Mouse (Mus musculus): ENCODE measurements around the gene Snx32. TPM values are rescaled to one million over a fixed set of nuclear protein-coding genes. Genes with fewer than 3 reads are reported as not detected.
"Not testable (repeated sequence)": the region's sequence is repeated elsewhere in the genome, so short reads cannot be mapped to it uniquely, and the experiment has no call there.

Snx32 gene
- polyA plus RNA-seq, 1 experiment from 2014 or later: 87.8 TPM

GRCm38 (mm10) chr19:5492641-5493040 lies 17.7 kb downstream of the Snx32 start:
- no peak for ATAC-seq
- WGBS: 86% methylated on average over 4 of the region's 4 CpGs
- no peaks in the 10 kb centered on the region for H3K9me3 ChIP-seq (ENCODE audit: control insufficient read depth, low read length)
- peaks cover 24% of the 10 kb centered on the region for H3K36me3 ChIP-seq (ENCODE audit: control insufficient read depth, insufficient read depth)
- H3K27me3 ChIP-seq (replicated peaks; ENCODE audit: control insufficient read depth, insufficient read depth, low read length): no peaks in the 10 kb centered on the region
- H3K4me2 ChIP-seq (ENCODE audit: low read length): no peak overlapping the region
- H3K4me3 ChIP-seq (replicated peaks; ENCODE audit: low read length): no peak overlapping the region
- H3K9ac ChIP-seq (replicated peaks; ENCODE audit: low read depth, low read length): no peak overlapping the region
- peaks cover 26% of the 10 kb centered on the region for H3K4me1 ChIP-seq (replicated peaks; ENCODE audit: control insufficient read depth, insufficient read depth, low read length)
- no peak overlapping the region for H3K27ac ChIP-seq (ENCODE audit: low read length)

DNA sequence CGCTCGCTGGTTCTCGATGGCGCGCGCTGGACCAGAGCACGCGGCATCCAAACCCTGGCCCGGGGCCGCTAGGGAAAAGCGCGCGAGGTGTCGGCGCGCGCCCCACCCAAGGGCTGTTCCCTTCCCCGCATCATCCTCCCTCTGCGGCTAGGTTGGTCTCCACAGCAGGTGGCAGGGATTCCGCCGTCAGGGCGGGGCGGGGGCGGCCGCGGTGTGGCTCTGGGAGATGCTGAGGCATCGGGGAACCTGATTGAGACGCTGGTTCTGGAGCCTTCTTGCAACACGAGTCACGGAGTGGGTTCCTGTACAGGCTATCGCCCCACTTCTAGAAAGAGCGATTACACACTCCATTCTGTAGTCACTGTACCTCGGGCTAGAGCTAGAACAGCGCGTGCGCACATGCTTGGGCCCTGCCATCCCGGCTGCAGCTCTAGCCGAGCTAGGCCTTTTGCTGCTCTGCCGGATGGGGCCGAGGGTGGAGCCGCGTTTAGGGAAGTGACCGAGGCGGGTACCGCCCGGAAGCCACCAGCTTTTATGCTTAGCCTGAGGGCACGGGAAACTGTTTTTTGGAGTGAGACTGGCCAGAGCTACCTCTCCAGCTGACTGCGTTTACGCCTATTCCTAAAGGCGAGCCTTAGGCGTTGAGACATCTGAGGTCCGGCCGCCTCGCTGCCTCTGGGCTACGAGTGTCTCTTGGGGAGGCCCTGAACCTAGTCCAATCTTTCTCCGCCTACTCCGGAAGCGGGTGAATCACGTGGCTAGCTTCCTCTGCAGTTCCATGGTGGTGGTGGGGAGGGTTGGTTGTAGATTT lies 19.2 kb downstream of the Snx32 start:
- no peaks in the 10 kb centered on the region for H3K9me3 ChIP-seq (ENCODE audit: control insufficient read depth, low read length)
- peak overlapping the region; percentile 100 for H3K4me3 ChIP-seq (replicated peaks; ENCODE audit: low read length)
- H3K27ac ChIP-seq (ENCODE audit: low read length): peak overlapping the region; percentile 99
- peak overlapping the region; percentile 98 for H3K9ac ChIP-seq (replicated peaks; ENCODE audit: low read depth, low read length)
- under 1% methylated on average over 59 of the region's 59 CpGs for WGBS
- H3K36me3 ChIP-seq (ENCODE audit: control insufficient read depth, insufficient read depth): peaks cover 18% of the 10 kb centered on the region
- H3K4me2 ChIP-seq (ENCODE audit: low read length): peak overlapping the region; percentile 87
- H3K27me3 ChIP-seq (replicated peaks; ENCODE audit: control insufficient read depth, insufficient read depth, low read length): no peaks in the 10 kb centered on the region
- H3K4me1 ChIP-seq (replicated peaks; ENCODE audit: control insufficient read depth, insufficient read depth, low read length): peaks cover 37% of the 10 kb centered on the region
- peak; percentile 32 for ATAC-seq

- Histone ChIP-seq H3K36me3 (ENCODE audit: control insufficient read depth, insufficient read depth) (peaks cover 14% of the 10 kb centered on the region), H3K9ac (replicated peaks; ENCODE audit: low read depth, low read length) (peak within 1 kb of the TSS; percentile 98), H3K9me3 (ENCODE audit: control insufficient read depth, low read length) (no peaks in the 10 kb centered on the region), H3K4me3 (replicated peaks; ENCODE audit: low read length) (peak within 1 kb of the TSS; percentile 100), H3K4me1 (replicated peaks; ENCODE audit: control insufficient read depth, insufficient read depth, low read length) (peaks cover 37% of the 10 kb centered on the region), H3K4me2 (ENCODE audit: low read length) (peak within 1 kb of the TSS; percentile 87), H3K27me3 (replicated peaks; ENCODE audit: control insufficient read depth, insufficient read depth, low read length) (no peaks in the 10 kb centered on the region), H3K27ac (ENCODE audit: low read length) (peak within 1 kb of the TSS; percentile 99)
- under 1% methylated on average over 59 of the region's 62 CpGs for WGBS
- peak; percentile 78 for ATAC-seq
Measured at GRCm38 (mm10) chr19:5490313-5490897, 19.9 kb downstream of the Snx32 start, which contains the start of gene Cfl1. Cfl1 (plus strand) TSS chr19:5490455.

DNA sequence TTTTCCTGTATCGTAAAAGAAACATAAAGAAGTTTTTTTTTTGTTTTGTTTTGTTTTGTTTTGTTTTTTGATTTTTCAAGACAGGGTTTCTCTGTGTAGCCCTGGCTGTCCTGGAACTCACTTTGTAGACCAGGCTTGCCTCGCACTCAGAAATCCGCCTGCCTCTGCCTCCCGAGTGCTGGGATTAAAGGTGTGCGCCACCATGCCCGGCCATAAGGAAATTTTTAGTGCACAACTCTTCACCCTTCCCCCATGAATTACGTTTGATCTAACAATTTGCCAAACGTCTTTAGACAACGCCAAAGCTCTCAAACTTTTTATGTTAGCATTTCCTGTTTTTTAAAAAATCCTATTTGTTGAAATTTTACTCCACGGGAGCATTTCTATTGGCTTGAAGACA lies 20.6 kb downstream of the Snx32 start:
- H3K9ac ChIP-seq (replicated peaks; ENCODE audit: low read depth, low read length); ATAC-seq; H3K27me3 ChIP-seq (replicated peaks; ENCODE audit: control insufficient read depth, insufficient read depth, low read length); H3K9me3 ChIP-seq (ENCODE audit: control insufficient read depth, low read length): not testable (repeated sequence)
- H3K4me1 ChIP-seq (replicated peaks; ENCODE audit: control insufficient read depth, insufficient read depth, low read length): peaks cover 37% of the 10 kb centered on the region
- H3K4me2 ChIP-seq (ENCODE audit: low read length): peak overlapping the region; percentile 46
- H3K27ac ChIP-seq (ENCODE audit: low read length): peak overlapping the region; percentile 99
- 47% methylated on average over 10 of the region's 10 CpGs for WGBS
- peaks cover 17% of the 10 kb centered on the region for H3K36me3 ChIP-seq (ENCODE audit: control insufficient read depth, insufficient read depth)
- peak overlapping the region; percentile 100 for H3K4me3 ChIP-seq (replicated peaks; ENCODE audit: low read length)

DNA sequence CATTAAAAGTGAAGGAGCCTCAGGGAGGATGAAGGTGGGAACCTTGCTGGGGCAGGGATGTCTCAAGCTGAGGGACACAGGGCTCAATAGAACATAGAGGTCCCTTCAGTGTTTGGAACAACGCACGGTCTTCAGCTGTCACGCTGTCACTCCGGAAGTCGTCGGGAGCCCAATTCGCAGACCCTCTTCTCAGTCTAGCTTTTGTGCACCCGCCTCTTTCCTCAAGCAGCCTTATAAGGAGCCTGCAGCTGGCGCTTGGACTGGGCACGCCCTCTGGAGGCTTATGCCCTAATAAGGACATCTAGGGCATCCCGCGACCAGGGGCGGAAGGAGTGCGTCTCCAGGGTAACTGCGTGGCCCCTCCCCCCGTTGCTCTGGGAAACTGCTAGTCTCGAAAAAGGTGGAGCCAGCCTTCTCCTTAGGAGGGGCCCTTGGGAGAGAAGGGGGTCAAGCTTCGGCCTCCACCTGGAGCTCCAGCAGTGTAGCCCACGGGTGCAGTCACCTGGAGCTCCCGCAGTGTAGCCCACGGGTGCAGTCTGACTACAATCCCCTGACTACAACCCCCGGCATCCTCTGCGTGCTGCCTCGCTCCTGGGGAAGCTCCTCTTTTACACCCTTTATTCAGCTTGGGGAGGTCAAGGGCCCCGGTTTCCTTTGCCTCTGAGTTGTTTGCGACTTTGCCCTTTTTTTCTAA lies 21.3 kb downstream of the Snx32 start:
- H3K9me3 ChIP-seq (ENCODE audit: control insufficient read depth, low read length): no peaks in the 10 kb centered on the region
- peak overlapping the region; percentile 60 for H3K9ac ChIP-seq (replicated peaks; ENCODE audit: low read depth, low read length)
- H3K27ac ChIP-seq (ENCODE audit: low read length): peak overlapping the region; percentile 98
- peak overlapping the region; percentile 58 for H3K4me2 ChIP-seq (ENCODE audit: low read length)
- H3K4me3 ChIP-seq (replicated peaks; ENCODE audit: low read length): peak overlapping the region; percentile 59
- H3K36me3 ChIP-seq (ENCODE audit: control insufficient read depth, insufficient read depth): peaks cover 13% of the 10 kb centered on the region
- H3K4me1 ChIP-seq (replicated peaks; ENCODE audit: control insufficient read depth, insufficient read depth, low read length): peaks cover 37% of the 10 kb centered on the region
- WGBS: under 1% methylated on average over 26 of the region's 26 CpGs
- no peaks in the 10 kb centered on the region for H3K27me3 ChIP-seq (replicated peaks; ENCODE audit: control insufficient read depth, insufficient read depth, low read length)
- peak; percentile 78 for ATAC-seq

DNA sequence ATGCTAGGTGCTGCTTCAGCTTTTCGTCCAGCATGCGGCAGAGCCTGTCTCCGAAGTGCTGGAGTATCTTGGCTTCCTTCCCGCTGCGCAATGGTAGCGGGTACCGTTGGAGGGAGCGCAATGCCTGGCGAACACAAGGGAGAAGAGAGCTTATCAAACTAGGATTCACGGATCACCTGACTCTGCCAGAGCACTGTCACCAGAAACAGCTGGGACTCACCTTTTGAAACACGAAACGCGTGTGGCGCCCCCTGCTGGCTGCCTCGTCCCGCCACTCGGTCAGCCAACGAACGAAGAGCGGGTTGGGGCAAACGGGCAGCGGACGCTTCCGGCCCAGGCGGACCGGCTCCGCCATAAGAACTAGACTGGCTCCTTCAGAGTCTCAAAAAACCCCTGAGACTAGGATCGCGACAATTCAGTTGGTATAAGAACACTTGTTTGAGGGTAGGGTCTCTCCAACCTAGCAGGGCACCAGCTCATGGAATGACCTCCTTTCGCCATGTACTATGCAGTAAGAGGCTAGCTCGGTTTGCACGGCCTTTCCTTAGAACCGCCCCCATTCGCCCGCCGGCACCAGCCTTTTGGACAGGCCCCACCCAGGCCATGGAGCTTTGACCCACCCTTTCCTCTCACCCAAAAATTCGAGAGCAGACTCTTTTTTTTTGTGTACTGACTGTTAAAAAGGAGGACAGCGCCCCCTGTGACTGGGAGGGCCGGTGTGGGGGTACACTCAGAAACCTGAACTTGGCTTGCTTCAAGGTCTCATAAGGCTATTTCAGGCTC lies 22.4 kb downstream of the Snx32 start, which contains the start of gene Mus81:
Mus81 (minus strand) TSS at position 635 of the 783 bp plus-strand sequence.
- Histone ChIP-seq H3K9ac (replicated peaks; ENCODE audit: low read depth, low read length) (peak within 1 kb of the TSS; percentile 60), H3K4me1 (replicated peaks; ENCODE audit: control insufficient read depth, insufficient read depth, low read length) (peaks cover 33% of the 10 kb centered on the region), H3K36me3 (ENCODE audit: control insufficient read depth, insufficient read depth) (peaks cover 8% of the 10 kb centered on the region), H3K9me3 (ENCODE audit: control insufficient read depth, low read length) (no peaks in the 10 kb centered on the region), H3K4me2 (ENCODE audit: low read length) (peak within 1 kb of the TSS; percentile 58), H3K27me3 (replicated peaks; ENCODE audit: control insufficient read depth, insufficient read depth, low read length) (no peaks in the 10 kb centered on the region), H3K4me3 (replicated peaks; ENCODE audit: low read length) (peak within 1 kb of the TSS; percentile 59), H3K27ac (ENCODE audit: low read length) (peak within 1 kb of the TSS; percentile 98)
- peak; percentile 47 for ATAC-seq
- under 1% methylated on average over 39 of the region's 39 CpGs for WGBS

GRCm38 (mm10) chr19:5486771-5487170 lies 23.6 kb downstream of the Snx32 start:
- Histone ChIP-seq H3K36me3 (ENCODE audit: control insufficient read depth, insufficient read depth) (peaks cover 3% of the 10 kb centered on the region; the same call in 1 of the 2 replicates), H3K4me1 (replicated peaks; ENCODE audit: control insufficient read depth, insufficient read depth, low read length) (peaks cover 22% of the 10 kb centered on the region), H3K9me3 (ENCODE audit: control insufficient read depth, low read length) (no peaks in the 10 kb centered on the region), H3K9ac (replicated peaks; ENCODE audit: low read depth, low read length) (no peak overlapping the region), H3K27me3 (replicated peaks; ENCODE audit: control insufficient read depth, insufficient read depth, low read length) (no peaks in the 10 kb centered on the region), H3K4me2 (ENCODE audit: low read length) (no peak overlapping the region), H3K27ac (ENCODE audit: low read length) (no peak overlapping the region), H3K4me3 (replicated peaks; ENCODE audit: low read length) (no peak overlapping the region)
- no peak for ATAC-seq
- 90% methylated on average over 4 of the region's 4 CpGs for WGBS

DNA sequence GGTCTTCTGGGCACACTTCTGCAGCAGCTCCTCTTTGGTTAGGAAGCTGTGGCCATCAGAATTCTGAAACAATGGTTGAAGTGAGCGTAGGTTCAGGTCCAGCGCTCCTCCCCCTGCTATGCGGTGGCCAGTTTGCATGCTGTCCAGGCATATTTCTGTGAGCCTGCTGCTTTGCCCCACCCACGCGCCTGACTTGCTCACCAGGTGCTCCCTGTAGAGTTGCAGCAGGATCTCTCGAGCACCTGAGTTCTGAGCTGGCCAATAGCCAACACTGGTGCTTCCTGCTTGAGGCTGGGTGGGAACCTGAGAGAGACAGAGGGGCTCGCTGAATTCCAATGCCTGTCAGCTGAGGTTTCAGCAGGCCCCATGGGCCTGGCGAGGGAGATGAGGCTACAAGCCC lies 24.1 kb downstream of the Snx32 start:
- Histone ChIP-seq H3K4me2 (ENCODE audit: low read length) (no peak overlapping the region), H3K27ac (ENCODE audit: low read length) (no peak overlapping the region), H3K9me3 (ENCODE audit: control insufficient read depth, low read length) (no peaks in the 10 kb centered on the region), H3K9ac (replicated peaks; ENCODE audit: low read depth, low read length) (no peak overlapping the region), H3K27me3 (replicated peaks; ENCODE audit: control insufficient read depth, insufficient read depth, low read length) (no peaks in the 10 kb centered on the region), H3K36me3 (ENCODE audit: control insufficient read depth, insufficient read depth) (peaks cover 3% of the 10 kb centered on the region; the same call in 1 of the 2 replicates), H3K4me3 (replicated peaks; ENCODE audit: low read length) (no peak overlapping the region), H3K4me1 (replicated peaks; ENCODE audit: control insufficient read depth, insufficient read depth, low read length) (peaks cover 19% of the 10 kb centered on the region)
- no peak for ATAC-seq
- WGBS: 89% methylated on average over 8 of the region's 8 CpGs

Data from forebrain, embryonic 16.5 days (tissue).